In the genomic region with DNA sequence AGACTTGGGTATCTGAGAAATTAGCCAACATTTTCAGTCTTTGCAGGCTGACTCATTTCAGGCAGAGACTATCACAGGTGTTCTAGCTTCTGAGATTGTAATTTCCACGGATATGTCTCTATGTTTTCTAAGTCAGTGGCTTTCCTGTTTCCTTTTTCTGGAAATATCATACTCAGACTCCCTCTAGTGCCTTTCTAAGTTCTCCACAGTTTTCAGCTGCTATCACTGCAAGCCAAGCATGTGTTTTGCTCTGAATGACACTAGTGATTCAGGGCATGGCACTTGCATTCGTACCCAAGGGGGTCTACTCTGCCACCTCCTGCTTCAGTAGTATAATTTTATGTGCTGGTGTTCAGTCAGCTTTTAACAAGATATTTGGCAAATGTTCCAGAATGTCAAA, we compare ENCODE assay signal across 26 mouse cellular contexts. TPM values are rescaled to one million over a fixed set of nuclear protein-coding genes. Genes with fewer than 3 reads are reported as not detected.
DNase-seq lines count a peak whose midpoint lies in the region; ATAC-seq and TF ChIP-seq lines count a peak whose summit lies in the region.
"Had no signal": no experiment of that assay in that cellular context is flagged by ENCODE, and none has a peak within 500 bp of the region (broad histone marks: within the 10 kb centered on the region; RNA-seq: fewer than 3 reads in every experiment).

No protein-coding gene starts in this region.

- no peak for TF ChIP-seq EP300 in CH12.LX (IDR thresholded peaks at IDR 0.05; ENCODE audit: low read length)

- no peaks in the 10 kb centered on the region for H3K79me2 ChIP-seq in CH12.LX (replicated peaks; ENCODE audit: control insufficient read depth, extremely low read depth, insufficient read depth, poor library complexity, severe bottlenecking)

- 36% methylated on average over 2 of the region's 2 CpGs for whole genome bisulfite sequencing in forebrain, postnatal 0 days
- WGBS in forebrain, embryonic 15.5 days = 65% methylated on average over 2 of the region's 2 CpGs
- WGBS in olfactory bulb, adult 2 months = 16% methylated on average over 2 of the region's 2 CpGs

- in situ Hi-C loops in CH12.LX (cut with MboI; ENCODE audit: low pct_ligation_motif_present, low pct_unique_long_range_greater_than_20kb, low sequenced_read_pairs) = no loop called here

- H3K9ac ChIP-seq in forebrain, postnatal 0 days = no peak overlapping the region
- no peak overlapping the region for H3K9ac ChIP-seq in forebrain, embryonic 15.5 days (replicated peaks)
- H3K9ac ChIP-seq in CH12.LX (ENCODE audit: insufficient read depth, low read depth) = no peak overlapping the region
- H3K9ac ChIP-seq: embryonic facial prominence, embryonic 13.5 days; forebrain, embryonic 12.5 days; heart, embryonic 15.5 days; hindbrain, embryonic 13.5 days had no signal

- TF ChIP-seq RAD21 in CH12.LX (IDR thresholded peaks at IDR 0.05; ENCODE audit: low read depth, low read length) = peak; percentile 20

- DNase-seq in forebrain, postnatal 0 days = no peak
- DNase-seq in layer of hippocampus, adult 2 months (ENCODE audit: low spot score in 2 of 2) = no peak
- no peak for DNase-seq in layer of hippocampus, postnatal 36 days
- no peak for DNase-seq in CH12.LX (ENCODE audit: extremely low read depth)
- no peak for DNase-seq in spleen, adult 12 weeks (ENCODE audit: low spot score)
- DNase-seq in embryo, embryonic 10.5 days (ENCODE audit: low spot score) = no peak
- DNase-seq: adrenal gland, adult 2 months; adrenal gland, postnatal 25 days; B cell, adult 2 months; cerebellum, adult 2 months; cerebellum, postnatal 14 days; gastrocnemius, postnatal 10 days; heart, adult 2 months; heart, postnatal 14 days had no signal

- H3K9me3 ChIP-seq in forebrain, postnatal 0 days (ENCODE audit: low read length) = no peaks in the 10 kb centered on the region
- no peaks in the 10 kb centered on the region for H3K9me3 ChIP-seq in forebrain, embryonic 15.5 days
- no peaks in the 10 kb centered on the region for H3K9me3 ChIP-seq in CH12.LX (replicated peaks; ENCODE audit: low read length)
- H3K9me3 ChIP-seq: embryonic facial prominence, embryonic 13.5 days; forebrain, embryonic 12.5 days; heart, embryonic 15.5 days; hindbrain, embryonic 13.5 days had no signal

- dilution Hi-C loops in CH12.LX (cut with MboI; ENCODE audit: extremely low pct_ligation_motif_present, extremely low pct_unique_long_range_greater_than_20kb, low sequenced_read_pairs) = no loop called here

- no peak overlapping the region for H3K4me2 ChIP-seq in forebrain, postnatal 0 days (ENCODE audit: low read depth)
- H3K4me2 ChIP-seq in forebrain, embryonic 15.5 days (replicated peaks) = no peak overlapping the region
- H3K4me2 ChIP-seq in CH12.LX (ENCODE audit: insufficient read depth, low read depth, poor library complexity, severe bottlenecking) = no peak overlapping the region
- H3K4me2 ChIP-seq: embryonic facial prominence, embryonic 13.5 days; forebrain, embryonic 12.5 days; heart, embryonic 11.5 days; heart, embryonic 15.5 days; hindbrain, embryonic 13.5 days had no signal

- peak; percentile 56 for TF ChIP-seq CTCF in forebrain, postnatal 0 days (IDR thresholded peaks at IDR 0.05; ENCODE audit: low read depth)
- peak; percentile 76 for TF ChIP-seq CTCF in layer of hippocampus, adult 2 months (conservative IDR thresholded peaks at IDR 0.05)
- peak in 1 of 2 experiments; percentile 12; a peak in 1 of 4 replicates for TF ChIP-seq CTCF in CH12.LX (conservative IDR thresholded peaks at IDR 0.05 in 1 of 2, IDR thresholded peaks at IDR 0.05 in 1 of 2; ENCODE audit: low read depth in 2 of 2, low read length in 2 of 2)
- no peak for TF ChIP-seq CTCF in olfactory bulb, adult 2 months (IDR thresholded peaks at IDR 0.05; ENCODE audit: insufficient read depth, low read depth, low read length)

- no peak for TF ChIP-seq POLR2A in CH12.LX (IDR thresholded peaks at IDR 0.05; ENCODE audit: low read depth, low read length)
- TF ChIP-seq POLR2A in olfactory bulb, adult 2 months (IDR thresholded peaks at IDR 0.05; ENCODE audit: insufficient read depth, low read depth, low read length) = no peak

- H3K27ac ChIP-seq in forebrain, postnatal 0 days (ENCODE audit: low read depth, low read length) = no peak overlapping the region
- H3K27ac ChIP-seq in forebrain, embryonic 15.5 days (replicated peaks) = no peak overlapping the region
- no peak overlapping the region for H3K27ac ChIP-seq in layer of hippocampus, adult 2 months
- no peak overlapping the region for H3K27ac ChIP-seq in CH12.LX (ENCODE audit: insufficient read depth, low read depth)
- peak overlapping the region; percentile 61 for H3K27ac ChIP-seq in olfactory bulb, adult 2 months (ENCODE audit: insufficient read depth, low read depth, low read length)
- H3K27ac ChIP-seq: embryonic facial prominence, embryonic 13.5 days; forebrain, embryonic 12.5 days; heart, adult 2 months; heart, embryonic 15.5 days; hindbrain, embryonic 13.5 days had no signal

- peak; percentile 65; the same call in 1 of the 2 replicates for ATAC-seq in forebrain, postnatal 0 days
- ATAC-seq in forebrain, embryonic 15.5 days (replicated peaks) = no peak
- ATAC-seq: activated CD4-positive, CD25-positive, alpha-beta regulatory T cell, adult 4 months; CD4-positive, CD25-positive, alpha-beta regulatory T cell, adult 4 months had no signal

- 0 out of 2 replicates have a peak, but pooled peaks cover 2% of the 10 kb centered on the region for H3K4me1 ChIP-seq in forebrain, postnatal 0 days (ENCODE audit: insufficient read depth)
- H3K4me1 ChIP-seq in forebrain, embryonic 15.5 days = no peaks in the 10 kb centered on the region
- H3K4me1 ChIP-seq in CH12.LX (ENCODE audit: control insufficient read depth in 1 of 2, insufficient read depth in 2 of 2) = peaks cover 0 to 11% of the 10 kb centered on the region in 2 experiments; a peak in 1 of 4 replicates
- peaks cover 11% of the 10 kb centered on the region for H3K4me1 ChIP-seq in olfactory bulb, adult 2 months (ENCODE audit: control insufficient read depth, insufficient read depth, low read length)
- H3K4me1 ChIP-seq: forebrain, embryonic 12.5 days; heart, embryonic 15.5 days; hindbrain, embryonic 13.5 days had no signal

- H3K4me3 ChIP-seq in forebrain, postnatal 0 days (ENCODE audit: low read depth, low read length) = no peak overlapping the region
- H3K4me3 ChIP-seq in forebrain, embryonic 15.5 days = no peak overlapping the region
- H3K4me3 ChIP-seq in layer of hippocampus, adult 2 months = no peak overlapping the region
- no peak overlapping the region for H3K4me3 ChIP-seq in CH12.LX (replicated peaks in 1 of 3; ENCODE audit: low read depth in 2 of 3, low read length in 2 of 3, poor library complexity in 1 of 3)
- no peak overlapping the region for H3K4me3 ChIP-seq in olfactory bulb, adult 2 months (ENCODE audit: insufficient read depth, low read depth, low read length)
- H3K4me3 ChIP-seq: embryonic facial prominence, embryonic 13.5 days; forebrain, embryonic 12.5 days; heart, adult 2 months; heart, embryonic 15.5 days; hindbrain, embryonic 13.5 days had no signal

- no peaks in the 10 kb centered on the region for H3K36me3 ChIP-seq in forebrain, postnatal 0 days (ENCODE audit: insufficient read depth)
- no peaks in the 10 kb centered on the region for H3K36me3 ChIP-seq in forebrain, embryonic 15.5 days
- H3K36me3 ChIP-seq in CH12.LX (replicated peaks in 1 of 2; ENCODE audit: control insufficient read depth in 1 of 2, insufficient read depth in 1 of 2, low read length in 1 of 2) = no peaks in the 10 kb centered on the region
- H3K36me3 ChIP-seq: embryonic facial prominence, embryonic 13.5 days; forebrain, embryonic 12.5 days; heart, embryonic 15.5 days; hindbrain, embryonic 13.5 days had no signal

- no peaks in the 10 kb centered on the region for H3K27me3 ChIP-seq in forebrain, postnatal 0 days (ENCODE audit: insufficient read depth, low read length)
- no peaks in the 10 kb centered on the region for H3K27me3 ChIP-seq in forebrain, embryonic 15.5 days
- no peaks in the 10 kb centered on the region for H3K27me3 ChIP-seq in CH12.LX (replicated peaks)
- H3K27me3 ChIP-seq: forebrain, embryonic 12.5 days; heart, embryonic 15.5 days; hindbrain, embryonic 13.5 days had no signal

TF ChIP-seq in CH12.LX, 34 proteins besides CTCF, POLR2A, EP300 and RAD21:
- TF ChIP-seq MYC (IDR thresholded peaks at IDR 0.05; ENCODE audit: low read depth, low read length) = no peak
- TF ChIP-seq SIN3A (IDR thresholded peaks at IDR 0.05; ENCODE audit: low read length) = no peak
- TF ChIP-seq ZC3H11A (IDR thresholded peaks at IDR 0.05; ENCODE audit: low read depth, low read length) = no peak
- TF ChIP-seq USF2 (conservative IDR thresholded peaks at IDR 0.05; ENCODE audit: low read depth, low read length) = no peak
- no peak for TF ChIP-seq IRF4 (IDR thresholded peaks at IDR 0.05; ENCODE audit: low read depth, low read length)

RNA-seq across cellular contexts. Expression of a gene that starts 11.2 kb away (rescaled TPM):
- total RNA-seq in forebrain, postnatal 0 days (2014; rRNA removed) = 56.3 and 58.6 TPM in 2 replicates
- 3.8 and 5.5 TPM in 2 replicates for polyA plus RNA-seq in forebrain, postnatal 0 days (2015; fragmentation: Nextera tagmentation; extraction: Ambion mirVana)
- polyA plus RNA-seq in forebrain, embryonic 15.5 days (2015; fragmentation: Nextera tagmentation; extraction: Ambion mirVana) = 3.8 and 4.1 TPM in 2 replicates
- 10 to 100 TPM; 22.1 to 23.7 TPM for total RNA-seq in layer of hippocampus, adult 2 months (2021)
- total RNA-seq in layer of hippocampus, postnatal 36 days (2021) = 10 to 100 TPM; 21.0 to 22.7 TPM
- total RNA-seq in CH12.LX (2012; rRNA removed) (not detected in 2 replicates), CH12.LX (2014; rRNA removed) (not detected in 2 replicates)
- polyA plus RNA-seq in CH12.LX (2012; ENCODE audit: insufficient read length, low read depth) = not detected in 2 replicates
- 104 and 164 TPM in 2 replicates for polyA plus RNA-seq in olfactory bulb, adult 2 months (2012; ENCODE audit: insufficient read depth, insufficient read length, low replicate concordance, missing spikeins)
- total RNA-seq: adrenal gland, postnatal 25 days; common myeloid progenitor, adult 5-6 weeks; hematopoietic stem cell, adult 5-6 weeks; MEL had no signal
- polyA plus RNA-seq: activated CD4-positive, CD25-positive, alpha-beta regulatory T cell, adult 4 months; adrenal gland, adult 2 months; CD4-positive, CD25-positive, alpha-beta regulatory T cell, adult 4 months; heart, adult 2 months had no signal

Comparison
In these comparisons a context has a peak if more than half of its experiments do, and no peak if none do; other contexts are left out.
1. RNA of a gene that starts 11.2 kb away (total RNA-seq): 56.3 to 58.6 TPM in forebrain, postnatal 0 days, 22.1 to 23.7 TPM in layer of hippocampus, adult 2 months and 21.0 to 22.7 TPM in layer of hippocampus, postnatal 36 days; not detected in CH12.LX; every median in the first group is over 10 times any median in the second.